Mouse (Mus musculus) left cerebral cortex, adult 18-20 months (tissue): ENCODE measurements at regions not wholly inside any gene's neighbourhood (a gene's known extent, or its start where the extent isn't known, plus 50 kb on each side); places are given as distances from the start of the nearest gene placed in this dataset.

ENCODE experiments used
- DNase-seq, 2 experiments: peaks; one replicate each; pipeline ENCODE4 v3.0.0; 2021 to 2022; ENCODE audit warnings: low spot score in 2 of 2, mixed read lengths in 1 of 2

DNA sequence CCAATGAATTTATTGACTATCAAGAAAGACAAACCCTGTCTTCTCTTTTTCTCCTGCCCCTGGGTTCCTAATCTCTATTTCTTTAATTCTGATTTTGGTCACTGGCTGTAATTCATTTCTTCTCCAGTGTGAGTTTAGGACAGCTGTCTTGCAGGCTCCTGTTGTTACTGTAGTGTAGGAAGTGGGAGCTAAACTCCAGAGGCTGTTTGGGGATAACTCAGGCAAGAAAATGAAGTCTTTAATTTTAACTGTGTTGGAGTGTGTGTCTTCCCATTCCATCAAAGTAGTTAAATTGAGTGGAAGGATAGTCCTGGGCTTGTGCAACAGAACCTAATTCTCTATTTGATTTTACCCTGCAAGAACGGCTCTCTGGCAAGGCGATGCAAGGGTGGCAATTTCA, 381.0 kb downstream of the Igsf11 start:
- DNase-seq = no peak

DNA sequence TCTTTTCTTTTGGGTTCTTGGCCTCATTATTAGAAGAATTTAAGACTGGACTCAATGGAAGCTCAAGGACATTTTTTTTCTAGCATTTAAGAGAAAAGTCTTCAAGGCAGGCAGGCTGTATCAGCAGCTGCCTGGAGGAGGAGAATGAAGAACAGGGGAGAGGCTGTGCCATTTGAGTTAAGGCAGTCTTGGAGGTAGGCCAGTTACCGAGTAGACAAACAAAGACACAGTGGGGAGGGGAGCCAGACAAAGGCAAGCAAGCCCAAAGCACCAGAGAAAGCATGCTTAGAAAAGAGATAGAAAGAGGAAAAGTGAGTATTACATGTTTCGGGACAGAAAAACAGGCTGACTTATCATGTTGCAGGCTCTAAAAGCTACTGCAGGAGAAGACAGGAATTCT, 392.0 kb downstream of the Igsf11 start:
- no peak for DNase-seq

DNA sequence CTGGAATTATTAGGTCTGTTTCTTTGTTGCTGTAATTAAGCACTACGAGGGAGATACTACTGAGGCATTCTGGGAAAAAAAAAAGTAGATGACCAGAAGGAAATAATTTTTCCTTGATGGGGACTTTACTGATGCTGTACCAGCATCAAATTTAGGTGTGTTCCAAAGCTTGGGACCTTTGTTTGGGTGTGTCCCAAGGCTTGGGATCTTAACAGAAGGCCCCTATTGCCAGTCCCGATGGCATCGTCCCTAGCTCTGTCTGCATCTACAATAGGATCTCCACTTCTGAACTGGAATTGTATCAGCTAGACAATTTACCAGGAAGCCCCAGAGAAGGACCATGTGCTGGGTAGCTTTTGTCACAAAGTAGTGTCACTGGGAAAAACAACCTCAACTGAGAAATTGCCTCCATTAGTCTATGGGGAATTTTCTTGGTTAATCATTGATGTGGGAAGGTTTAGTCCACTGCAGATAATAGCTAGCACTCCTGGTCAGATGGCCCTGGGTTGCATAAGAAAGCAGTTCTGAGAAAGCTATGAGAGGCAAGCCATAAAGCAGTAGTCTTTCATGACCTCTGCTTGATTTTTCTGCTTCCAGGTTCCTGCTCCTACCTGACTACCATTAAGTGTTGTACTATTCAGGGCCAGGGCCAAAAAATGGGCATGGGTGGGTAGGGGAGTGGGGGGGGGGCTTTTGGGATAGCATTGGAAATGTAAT, 392.7 kb downstream of the Igsf11 start:
- DNase-seq = no peak

DNA sequence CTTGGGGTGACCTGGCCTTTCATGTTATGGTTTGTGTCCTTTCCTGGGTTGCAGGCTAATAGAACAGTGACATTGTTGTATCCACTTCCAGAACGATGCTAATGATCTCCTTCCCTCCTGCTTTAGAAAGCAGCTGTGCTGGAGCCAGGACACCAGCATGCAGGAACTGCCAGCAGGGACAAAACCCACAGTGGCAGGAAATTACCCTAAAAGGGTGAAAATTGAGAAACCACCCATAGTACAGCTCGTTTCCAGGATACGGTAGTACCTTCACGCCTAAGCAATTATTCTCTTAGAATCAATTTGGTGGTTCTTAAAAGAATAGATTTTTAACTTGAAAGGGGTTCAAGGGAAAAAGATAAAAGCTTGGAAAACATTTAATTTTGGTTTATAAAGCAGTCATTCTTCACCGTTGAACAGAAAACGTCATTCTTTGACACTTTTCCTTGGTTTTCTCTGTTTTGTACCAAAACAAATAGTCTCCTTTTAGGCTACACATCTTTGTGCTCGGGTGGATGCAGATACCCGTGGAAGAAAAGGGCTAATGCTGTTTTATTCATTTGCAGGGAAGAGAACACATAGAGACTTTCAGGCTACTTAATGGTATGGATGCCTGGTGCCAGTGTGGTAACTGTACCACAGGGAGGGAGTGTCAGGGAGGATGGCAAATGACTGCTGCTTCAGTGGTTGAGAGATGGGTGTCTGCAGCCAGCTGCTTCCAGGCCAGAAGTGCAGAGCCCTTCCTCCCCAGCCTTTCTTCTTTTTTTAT, 394.5 kb downstream of the Igsf11 start:
- DNase-seq = no peak

DNA sequence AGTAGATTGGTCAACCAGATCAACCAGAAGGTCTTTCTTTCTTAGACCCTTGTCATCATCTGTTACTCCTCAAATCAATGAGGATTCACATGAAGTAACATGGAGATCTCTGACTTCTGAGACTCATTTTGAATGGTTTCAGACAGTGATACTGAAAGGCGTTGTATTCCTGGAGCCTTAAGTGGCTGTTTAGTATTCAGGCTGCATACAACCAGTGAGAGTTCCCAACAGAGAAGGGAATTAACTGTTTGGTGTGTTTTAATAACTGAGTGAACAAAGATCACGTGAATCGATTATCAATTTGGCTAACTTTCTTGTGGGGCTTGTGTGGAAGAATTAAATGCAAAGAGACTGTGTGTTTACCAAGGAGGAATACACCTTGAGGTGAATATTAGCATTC, 406.4 kb downstream of the Igsf11 start:
- DNase-seq = no peak

DNA sequence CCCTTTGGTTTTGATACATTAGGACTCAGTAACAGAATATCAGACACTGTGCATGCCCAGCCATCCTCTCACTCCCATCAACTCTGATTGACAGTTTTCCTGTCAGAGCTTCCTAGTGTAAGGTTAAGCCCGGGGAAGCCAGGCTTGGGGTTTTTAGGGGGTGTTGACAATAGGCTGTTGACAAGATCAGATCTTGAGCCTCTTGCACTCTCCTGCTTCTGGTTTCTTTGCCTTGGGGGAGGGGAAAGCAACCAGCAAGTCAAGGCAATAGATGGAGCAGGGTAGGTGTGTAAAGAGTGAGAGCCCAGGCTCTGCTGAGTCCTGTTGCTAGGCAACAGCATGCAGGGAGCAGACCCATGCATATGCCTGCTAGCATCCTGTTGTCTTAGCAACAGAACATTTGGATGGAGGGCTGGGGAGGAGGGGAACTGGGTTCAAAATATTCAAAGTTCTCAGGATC, 410.5 kb downstream of the Igsf11 start:
- DNase-seq = peak; percentile 35 to 69

DNA sequence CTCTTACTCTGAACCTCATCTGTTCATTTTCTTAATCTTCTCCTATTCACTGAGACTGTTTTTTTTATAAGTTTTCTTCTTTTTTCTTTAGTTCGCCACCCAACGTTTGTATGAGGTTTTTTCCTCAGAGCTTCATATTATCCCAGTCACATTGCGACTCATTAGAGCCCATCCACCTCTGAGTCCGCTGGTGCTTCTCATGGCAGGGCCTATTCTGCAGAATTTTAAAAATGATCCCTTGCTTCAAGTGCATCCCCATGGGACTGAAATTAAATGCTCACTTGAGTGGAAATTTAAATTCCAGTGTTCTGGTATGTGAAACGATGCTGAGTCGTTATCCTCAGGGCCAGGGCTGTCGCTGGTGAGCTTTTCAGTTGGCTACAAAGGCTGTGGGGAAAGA, 410.9 kb downstream of the Igsf11 start:
- DNase-seq = no peak

DNA sequence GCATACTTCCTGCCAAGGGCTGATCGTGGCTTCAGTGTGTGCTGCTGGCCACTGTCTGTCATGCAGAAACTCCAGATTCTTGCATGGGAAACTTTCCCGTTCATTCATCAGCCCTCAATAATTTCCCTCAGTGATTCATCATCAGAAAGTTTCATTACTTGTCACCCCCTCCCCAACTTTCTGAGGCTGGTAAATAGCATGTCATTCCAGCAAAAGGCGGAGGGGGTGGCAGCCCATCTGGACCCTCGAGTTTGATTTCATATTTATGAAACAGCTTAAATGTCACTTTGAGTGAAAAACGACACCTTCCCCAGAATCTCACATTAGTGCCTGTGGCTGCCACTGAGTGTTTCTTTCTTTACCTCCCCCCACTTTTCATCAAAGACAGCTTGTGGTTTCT, 415.5 kb downstream of the Igsf11 start:
- DNase-seq = no peak

DNA sequence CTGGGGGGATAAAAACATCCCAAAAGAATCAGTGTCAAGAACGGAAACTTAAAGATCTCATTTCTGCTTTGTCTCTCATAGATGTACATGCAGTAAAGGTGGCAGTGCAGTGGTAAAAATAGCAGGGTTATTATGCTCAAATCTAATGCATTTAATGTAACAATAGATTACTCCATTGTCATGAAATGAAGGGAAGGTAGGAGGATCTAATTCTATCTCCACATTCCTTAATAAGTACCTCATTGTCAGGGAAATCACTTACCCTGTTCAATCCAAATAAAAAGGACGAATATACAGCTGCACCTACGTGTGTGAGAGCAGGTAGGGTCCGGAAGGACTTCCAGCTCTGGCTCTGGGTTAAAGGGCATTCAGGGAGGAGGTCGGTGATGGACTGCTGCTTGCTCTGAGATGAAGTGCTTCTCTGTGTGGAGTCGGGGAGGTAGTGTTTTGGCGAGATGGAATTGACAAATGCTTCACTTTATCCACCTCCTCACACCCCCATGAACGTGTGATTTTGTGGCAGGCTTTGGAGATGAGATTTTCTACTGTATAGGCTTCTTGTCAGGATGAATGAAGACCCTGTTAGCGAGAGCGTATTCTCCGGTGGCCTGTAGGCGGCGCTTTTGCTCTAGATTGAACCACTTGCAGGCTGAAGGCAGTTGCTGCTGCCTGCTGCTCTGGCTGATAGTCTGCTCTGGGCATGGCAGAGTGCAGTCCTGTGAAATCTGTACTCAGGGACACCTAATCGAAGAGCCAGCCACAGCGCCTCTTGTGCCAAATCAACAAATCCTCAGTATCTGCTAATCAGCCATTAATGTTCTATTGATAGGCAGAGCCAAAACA, 424.5 kb downstream of the Igsf11 start:
- peak; percentile 80 to 90 for DNase-seq

DNA sequence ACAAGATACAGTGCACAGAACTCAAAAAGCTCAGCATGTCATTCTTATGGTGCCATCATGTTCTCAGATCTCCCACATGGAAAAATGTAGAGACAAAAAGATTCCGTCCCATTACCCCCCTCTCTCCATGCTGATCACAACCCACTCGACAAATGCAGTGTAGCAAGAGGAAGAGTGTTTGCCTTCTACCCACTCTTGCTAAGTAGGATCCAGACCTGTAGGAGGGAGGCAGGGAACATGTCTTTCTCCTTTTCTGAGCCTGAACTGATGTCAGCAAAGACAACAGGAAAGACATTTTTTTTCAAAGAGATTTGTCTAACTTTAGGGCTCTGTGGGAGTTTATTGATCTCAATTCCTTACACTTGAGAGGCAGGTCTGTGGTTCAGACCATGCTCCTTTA, 433.2 kb downstream of the Igsf11 start:
- peak in 1 of 2 experiments; percentile 11 for DNase-seq

DNA sequence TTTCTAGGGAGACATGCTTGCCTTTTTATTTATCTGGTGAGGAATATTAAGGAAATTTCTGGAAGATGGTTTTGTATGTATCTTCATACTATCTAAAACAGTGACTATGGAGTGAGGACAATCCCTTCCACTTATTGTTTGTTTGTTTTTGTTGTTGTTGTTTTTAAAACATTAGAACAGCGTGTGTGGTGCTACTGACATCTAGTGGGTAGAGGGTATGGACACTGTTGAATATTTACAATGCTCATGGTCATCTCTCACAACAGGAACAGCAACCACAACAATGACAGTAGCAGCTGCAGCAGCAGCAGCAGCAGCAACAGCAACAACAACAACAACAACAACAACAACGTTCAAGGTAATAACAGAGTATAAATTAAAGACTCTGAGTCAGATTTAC, 471.2 kb downstream of the Igsf11 start:
- no peak for DNase-seq

DNA sequence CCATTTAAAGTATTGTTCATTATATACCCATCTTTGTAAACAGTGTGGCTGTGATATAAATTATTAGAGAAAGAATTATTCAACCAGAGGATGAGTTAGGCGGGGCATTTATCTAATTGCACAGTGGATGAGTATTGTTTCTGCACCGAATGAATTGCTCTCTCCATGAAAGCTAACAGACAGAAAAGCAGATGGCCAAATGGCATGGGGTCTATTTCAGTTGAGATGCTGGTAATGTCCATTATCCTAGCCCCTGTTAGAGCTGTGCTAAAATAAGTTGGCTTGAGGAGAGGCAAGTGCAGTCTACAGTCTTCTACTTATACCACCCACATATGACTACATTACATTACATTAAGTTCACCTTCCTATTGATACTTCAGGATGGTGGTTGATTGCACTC, 475.8 kb downstream of the Igsf11 start:
- no peak for DNase-seq

DNA sequence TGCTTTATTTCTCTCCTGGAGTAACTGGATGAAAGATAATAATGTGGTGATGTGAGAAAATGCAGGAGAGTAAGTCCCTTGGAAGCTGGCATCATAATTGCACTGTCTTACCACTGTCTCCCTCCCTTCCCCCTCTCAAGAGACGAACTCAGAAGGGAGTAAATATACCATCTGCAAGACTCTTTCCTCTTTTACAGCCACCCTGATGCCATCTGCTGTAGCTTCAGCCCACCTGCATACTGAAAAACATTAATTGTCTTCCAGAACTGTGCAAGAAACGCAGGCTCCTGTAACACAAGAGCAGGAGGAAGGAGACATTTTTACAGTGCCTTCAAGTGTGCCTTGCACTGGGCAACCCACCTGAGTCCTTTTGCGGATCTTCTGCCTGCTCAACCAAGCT, 482.1 kb downstream of the Igsf11 start:
- peak; percentile 14 to 45 for DNase-seq

DNA sequence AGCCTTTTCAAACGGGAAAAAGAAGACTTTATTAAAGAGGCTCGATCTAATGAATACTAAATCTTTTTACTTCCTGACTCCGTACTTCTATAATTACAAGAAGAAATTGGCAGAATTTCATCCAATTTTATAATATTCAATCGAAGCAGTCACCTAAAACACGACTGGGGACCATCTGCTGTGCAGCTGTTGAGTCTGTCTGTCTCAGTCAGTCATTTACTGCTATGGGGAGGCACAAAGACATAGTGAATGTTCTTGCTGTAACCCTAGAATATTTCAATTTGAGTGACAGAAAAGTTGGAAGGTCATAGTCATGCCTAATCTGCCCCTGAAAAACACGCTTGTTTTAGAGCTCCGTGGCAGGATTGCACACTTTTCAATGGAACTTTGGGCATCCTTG, 487.5 kb downstream of the Igsf11 start:
- DNase-seq = no peak

DNA sequence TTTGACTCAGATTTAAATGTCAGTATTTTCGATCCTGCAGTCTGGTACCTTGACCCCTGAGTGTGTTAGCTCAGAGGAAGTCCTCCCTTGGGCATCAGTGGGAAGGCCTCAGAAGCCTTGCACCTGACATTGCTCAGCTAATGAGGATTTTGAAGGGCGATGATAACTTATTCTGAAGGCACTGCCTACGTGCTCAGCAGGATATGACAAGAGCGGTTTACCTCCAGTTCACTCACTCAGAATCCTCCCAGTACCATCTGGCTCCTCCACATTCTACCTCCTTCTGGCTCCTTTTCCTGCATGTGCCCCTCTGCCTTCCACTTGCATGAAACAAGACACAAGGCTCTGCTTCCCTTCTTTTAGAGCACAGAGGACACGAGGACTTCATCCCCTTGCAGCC, 497.5 kb downstream of the Igsf11 start:
- DNase-seq = no peak

DNA sequence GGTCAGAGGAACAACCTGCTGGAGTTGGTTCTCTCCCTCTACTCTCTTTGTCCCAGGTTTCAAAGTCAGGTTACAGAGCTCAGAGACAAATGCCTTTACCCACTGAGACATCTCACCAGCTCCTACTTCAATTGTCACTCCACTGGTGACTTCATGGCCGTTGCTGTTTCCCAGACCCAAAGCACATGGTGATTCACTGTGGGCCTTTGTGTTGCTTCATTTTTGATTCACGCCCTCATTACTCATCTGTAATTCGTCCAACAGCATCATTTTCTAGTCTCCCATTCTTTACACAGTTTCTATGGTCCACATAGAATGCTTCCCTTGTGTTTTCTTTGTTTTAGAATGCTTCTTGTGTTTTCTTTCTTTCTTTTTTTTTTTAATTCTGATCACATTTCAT, 498.2 kb downstream of the Igsf11 start:
- DNase-seq = no peak

DNA sequence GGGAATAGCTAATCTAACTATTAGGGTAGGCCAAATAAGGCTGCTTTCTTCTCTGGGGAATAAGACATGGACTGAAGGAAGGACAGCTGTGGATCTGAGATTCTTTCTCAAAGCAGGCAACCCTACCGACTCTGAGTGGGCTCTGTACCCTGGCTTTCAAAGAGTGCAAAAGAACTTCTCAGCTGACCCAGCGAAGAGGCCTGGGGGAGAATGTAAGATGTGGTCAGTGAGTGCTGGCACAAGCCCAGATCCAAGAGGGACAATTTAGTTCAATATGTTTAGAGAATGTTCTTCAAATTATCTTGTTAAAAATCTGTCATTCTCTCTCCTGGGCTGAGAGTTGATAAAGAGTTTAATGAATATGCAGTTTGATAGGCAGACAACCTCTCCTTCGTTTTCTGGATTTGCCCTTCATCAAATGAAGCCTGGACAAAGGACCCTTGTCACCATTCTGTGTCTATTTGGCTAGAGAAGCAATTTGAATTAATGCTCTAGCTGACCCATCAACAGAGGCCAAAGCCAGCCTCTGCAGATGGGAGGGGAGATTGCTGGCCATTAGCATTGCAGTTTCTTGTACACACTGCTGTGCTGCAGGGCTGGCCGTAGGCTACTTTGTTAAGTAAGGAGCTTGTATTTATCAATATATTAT, 509.8 kb downstream of the Igsf11 start:
- DNase-seq = peak in 1 of 2 experiments; percentile 6

DNA sequence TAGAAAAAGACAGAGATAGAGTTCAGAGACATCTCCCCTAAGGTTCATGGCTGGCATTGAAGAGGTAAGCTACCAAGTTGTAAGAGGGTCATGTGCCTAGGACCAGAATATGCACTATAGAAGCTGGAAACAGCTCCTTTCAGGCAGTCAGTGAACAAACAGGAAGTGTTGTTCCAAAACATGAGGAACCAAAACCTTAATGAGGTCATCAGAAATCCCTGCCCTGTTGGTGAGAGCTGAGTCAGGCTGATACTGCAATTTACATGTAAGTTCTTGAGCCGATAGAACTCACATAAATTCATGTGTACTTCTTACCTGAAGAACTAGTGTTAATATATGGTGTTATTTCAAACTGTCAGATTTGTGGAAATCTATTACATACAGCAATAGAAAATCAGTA, 539.1 kb downstream of the Igsf11 start:
- no peak for DNase-seq

DNA sequence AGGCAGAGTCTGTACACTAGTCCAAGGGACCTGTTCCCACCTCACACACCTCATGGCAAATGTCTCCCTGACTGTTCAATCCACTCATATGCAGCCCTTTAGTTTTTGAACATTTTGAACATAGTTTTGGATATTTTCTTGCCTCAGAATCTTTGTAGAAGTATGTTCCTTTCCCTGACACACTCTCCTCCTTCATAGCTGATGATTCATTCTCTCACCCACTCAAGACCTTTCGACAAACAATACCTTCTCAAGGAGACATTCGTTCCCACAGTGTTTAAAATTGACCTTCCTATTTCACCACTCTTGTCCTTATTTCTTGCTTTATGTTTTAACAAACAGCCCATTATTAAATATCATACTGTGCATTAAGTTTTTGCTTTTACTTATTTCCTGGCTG, 538.4 kb upstream of the Lsamp start:
- no peak for DNase-seq

DNA sequence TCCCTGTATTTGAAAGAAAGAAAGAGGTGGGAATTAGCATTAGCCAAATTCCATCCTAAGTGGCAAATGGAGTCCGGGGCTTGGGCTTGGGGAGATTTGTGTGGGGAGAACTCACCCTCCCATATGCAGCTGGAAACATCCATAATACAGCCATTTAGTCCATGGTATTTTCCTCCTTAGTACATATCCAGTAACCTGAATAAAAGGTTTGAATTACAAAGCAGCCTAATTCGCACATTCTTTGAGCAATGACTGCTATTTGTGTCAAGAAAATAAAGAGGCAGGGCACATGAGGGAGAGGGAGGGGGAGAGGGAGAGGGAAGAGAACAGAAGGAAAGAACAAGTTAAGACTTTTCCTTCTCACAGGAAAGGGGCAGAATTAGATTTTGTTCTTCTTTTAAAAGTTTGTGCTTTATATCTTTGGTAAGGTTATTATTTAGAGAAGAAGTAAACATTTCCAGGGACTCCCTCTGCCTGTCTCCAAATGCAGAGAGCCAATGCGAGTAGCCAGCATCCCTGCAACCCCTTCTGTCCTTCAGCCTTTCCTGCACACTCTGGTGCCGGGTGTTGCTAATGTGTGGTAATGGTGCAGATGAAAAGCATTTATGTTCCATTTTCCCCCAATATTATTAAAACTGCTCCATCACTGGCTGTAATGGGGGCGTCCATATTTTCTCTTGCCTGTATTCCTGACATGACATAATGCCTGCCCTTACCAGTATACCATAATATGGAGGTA, 530.6 kb upstream of the Lsamp start:
- no peak for DNase-seq
